Mouse (Mus musculus): ENCODE data around the gene Plekha1.

GRCm38 (mm10) chr7:130867256-130867655, 1.7 kb downstream of the Plekha1 start:
- TF ChIP-seq CTCF (IDR thresholded peaks at IDR 0.05; ENCODE audit: borderline replicate concordance, control insufficient read depth, extremely low read depth, insufficient read depth, low read length, poor library complexity) (no peak), POLR2A (IDR thresholded peaks at IDR 0.05; ENCODE audit: control insufficient read depth, extremely low read depth, insufficient read depth, low read length, poor library complexity) (no peak)

Data from thymus, adult 2 months (tissue).